Mouse (Mus musculus): ENCODE data around the gene Chd2. TPM values are rescaled to one million over a fixed set of nuclear protein-coding genes. Genes with fewer than 3 reads are reported as not detected.

Gene Chd2
- total RNA-seq, 4 experiments from 2014 or later = 42.5 to 70.6 (median 55.4) TPM

DNA sequence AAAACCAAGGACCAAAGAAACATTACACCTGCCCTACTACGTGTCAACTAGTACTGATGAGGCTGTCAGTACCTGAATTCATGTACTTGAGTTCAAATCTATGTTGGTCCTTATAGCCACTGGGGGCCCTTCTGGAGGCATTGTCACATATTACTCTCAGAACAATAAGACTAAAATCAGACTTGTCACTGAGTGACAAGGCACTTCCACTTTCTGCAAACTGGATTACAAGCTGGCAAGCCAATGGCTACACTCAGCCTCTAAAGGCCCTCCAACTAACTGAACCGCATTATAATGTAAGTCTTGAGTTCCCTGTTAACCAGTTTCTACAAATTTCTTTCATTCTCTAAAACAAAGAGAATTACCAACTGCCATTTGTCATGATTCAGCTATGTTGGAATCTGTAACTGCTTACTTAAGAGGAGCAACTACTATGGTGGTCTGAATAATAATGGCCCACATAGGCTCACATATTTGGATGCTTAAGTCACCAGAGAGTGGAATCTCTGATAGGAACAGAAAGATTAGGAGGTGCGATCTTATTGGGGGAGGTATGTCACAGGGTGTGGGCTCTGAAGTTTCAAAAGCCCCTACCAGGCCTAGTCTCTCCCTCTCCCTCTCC lies 89.3 kb downstream of the Chd2 start:
- no peak for DNase-seq (ENCODE audit: low spot score in 2 of 2)

- DNase-seq (ENCODE audit: low spot score in 2 of 2) = no peak
These were observed 90.0 kb downstream of the Chd2 start for GRCm38 (mm10) chr7:73451594-73451993.

- DNase-seq (ENCODE audit: low spot score in 2 of 2) = no peak
These were observed 99.4 kb downstream of the Chd2 start for GRCm38 (mm10) chr7:73442246-73442645.

DNA sequence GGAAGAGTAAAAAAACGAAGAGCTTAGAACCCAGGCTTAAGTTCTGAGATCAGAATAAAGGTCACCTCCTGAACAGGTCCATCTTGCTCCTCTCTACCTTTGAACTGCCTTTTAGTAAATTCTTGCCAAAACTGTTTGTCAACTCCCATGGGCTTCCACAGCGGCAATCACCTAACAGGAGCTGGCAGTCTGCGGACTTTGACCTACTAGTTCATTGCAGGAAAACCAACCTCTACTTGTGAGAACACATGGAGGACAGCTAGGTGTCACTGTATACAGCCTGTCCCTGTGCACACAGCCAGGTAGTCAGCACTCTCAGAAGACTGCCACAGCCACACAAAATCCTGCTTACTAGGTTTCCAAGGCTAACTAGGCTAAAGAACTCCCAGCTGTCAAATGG lies 99.8 kb downstream of the Chd2 start:
- DNase-seq (ENCODE audit: low spot score in 2 of 2) = no peak

- no peak for DNase-seq (ENCODE audit: low spot score in 2 of 2)
These were observed 105.9 kb downstream of the Chd2 start for GRCm38 (mm10) chr7:73435685-73436084.

GRCm38 (mm10) chr7:73434336-73434677 lies 107.3 kb downstream of the Chd2 start:
- no peak for DNase-seq (ENCODE audit: low spot score in 2 of 2)

DNA sequence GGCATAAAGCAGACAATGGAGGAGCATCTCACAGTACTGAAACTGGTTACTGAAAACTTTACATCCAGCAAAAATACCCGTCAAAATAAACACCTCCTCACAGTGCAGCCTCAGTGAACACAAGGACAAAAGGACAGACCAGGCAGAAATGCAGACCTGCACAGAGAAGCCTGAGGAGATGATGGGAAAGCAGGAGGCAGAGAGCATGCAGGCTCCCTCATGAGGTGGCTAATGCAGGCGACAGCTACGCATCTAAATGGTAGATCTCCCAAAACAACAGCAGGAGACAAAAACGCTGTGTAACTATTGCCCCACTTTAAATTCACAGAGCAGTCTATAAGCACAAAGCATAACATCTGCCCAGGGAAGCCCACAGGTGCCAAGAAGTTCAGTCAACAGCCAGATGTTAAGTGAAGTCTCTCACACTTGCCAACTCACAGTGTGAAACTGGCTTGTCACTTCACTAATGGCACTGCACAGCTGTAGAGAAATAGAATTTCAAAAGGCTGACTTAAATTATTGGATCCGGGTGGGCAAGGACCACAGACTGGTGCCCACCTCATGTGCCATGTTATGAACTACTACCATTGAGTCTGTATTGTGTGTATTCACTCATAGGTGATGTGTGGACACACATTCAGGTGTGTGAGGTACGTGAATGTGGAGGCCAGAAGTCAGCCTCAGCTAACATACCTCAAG lies 107.8 kb downstream of the Chd2 start:
- no peak for DNase-seq (ENCODE audit: low spot score in 2 of 2)

- no peak for DNase-seq (ENCODE audit: low spot score in 2 of 2)
These were observed 113.1 kb downstream of the Chd2 start for GRCm38 (mm10) chr7:73428525-73428924.

GRCm38 (mm10) chr7:73427794-73428193 lies 113.8 kb downstream of the Chd2 start:
- DNase-seq (ENCODE audit: low spot score in 2 of 2) = no peak

DNA sequence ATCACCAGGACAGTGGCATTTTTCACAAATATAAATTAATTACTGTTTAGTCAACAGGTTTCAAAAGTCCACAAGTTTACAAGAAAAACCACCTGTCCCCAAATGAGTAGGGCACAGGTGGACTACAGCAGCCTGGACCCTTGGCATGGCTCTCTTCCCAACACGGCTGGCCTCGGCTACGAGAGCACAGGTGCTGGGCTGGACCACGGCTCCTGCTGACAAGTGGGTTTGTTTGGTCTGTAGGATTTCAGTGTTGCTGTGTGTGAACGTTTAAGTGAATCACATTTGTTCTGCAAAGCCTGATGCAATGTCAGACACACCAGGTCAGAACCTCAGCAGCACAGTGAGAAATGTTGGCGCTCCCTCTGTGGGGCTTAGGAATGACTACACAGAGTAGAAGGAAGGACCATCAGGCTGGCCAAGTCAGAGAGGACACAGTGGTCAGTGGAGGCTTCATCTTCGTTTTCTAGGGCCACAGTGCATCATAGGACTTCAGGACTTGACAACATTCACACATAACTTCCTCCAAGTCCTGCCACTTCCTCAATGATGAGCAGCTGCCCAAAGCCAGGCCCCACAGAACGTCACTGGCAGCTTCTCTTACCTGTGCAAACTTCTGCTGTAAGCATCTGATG lies 114.8 kb downstream of the Chd2 start:
- no peak for DNase-seq (ENCODE audit: low spot score in 2 of 2)

DNA sequence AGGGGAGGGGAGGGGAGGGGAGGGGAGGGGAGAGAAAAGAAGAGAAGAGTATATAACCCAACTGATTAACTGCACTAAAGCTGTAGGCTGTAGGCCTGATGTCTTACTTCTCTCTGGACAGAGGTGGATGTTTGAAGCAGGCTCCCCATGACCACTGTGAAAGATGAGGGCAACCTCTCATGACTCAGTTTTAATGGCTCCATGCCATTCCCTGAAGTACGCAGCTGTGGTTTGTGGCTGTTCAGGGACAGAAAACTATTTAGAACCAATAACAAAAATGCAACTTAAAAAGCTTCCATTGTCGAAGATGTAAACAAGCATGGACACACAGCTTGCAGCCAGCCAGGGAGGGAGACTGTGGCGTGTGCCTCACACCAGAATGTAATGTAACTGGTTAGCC lies 115.4 kb downstream of the Chd2 start:
- no peak for DNase-seq (ENCODE audit: low spot score in 2 of 2)

- no peak for DNase-seq (ENCODE audit: low spot score in 2 of 2)
These were observed 116.2 kb downstream of the Chd2 start for GRCm38 (mm10) chr7:73425451-73425850.

DNA sequence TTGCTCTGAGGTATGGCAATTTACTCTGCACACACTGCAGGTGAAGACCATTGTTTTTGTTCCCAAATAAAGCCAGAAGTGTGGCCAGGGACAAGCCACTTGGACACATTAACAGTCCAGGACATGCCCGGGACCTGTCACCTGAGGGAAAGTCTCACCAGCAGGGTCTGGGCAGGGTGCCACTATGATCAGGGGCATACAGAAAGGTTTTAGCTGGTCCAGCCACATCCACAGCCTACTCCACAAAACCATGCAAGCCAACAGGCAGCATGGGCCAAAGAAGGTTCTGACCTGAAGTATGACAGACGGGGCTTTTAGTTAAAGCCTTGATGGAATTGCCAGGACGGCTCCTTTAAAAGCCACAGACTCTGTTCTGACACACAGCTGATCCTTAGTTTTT lies 116.9 kb downstream of the Chd2 start:
- no peak for DNase-seq (ENCODE audit: low spot score in 2 of 2)

- peak; percentile 51 to 67 for DNase-seq (ENCODE audit: low spot score in 2 of 2)
These were observed 117.4 kb downstream of the Chd2 start for GRCm38 (mm10) chr7:73424243-73424642.

DNA sequence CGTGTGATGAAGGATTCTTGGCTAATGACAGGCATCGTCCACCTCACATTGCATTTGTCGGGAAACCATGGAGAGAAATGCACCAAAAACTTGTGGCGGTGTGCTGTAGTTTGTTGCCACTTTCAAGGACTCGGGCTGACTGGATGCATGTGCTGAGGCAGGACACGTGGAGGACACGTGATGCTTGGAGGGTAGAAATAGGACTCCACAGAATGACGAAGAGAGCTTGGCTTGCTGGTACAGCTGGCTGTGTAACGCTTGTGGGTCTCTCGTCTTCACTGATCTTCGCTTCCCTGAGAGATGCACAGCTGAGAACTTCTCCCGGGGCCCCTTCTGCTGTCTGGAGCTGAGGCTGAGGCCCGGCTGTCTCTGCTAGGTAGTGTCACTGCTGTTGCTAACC lies 118.4 kb downstream of the Chd2 start:
- DNase-seq (ENCODE audit: low spot score in 2 of 2) = peak in 1 of 2 experiments; percentile 65

DNA sequence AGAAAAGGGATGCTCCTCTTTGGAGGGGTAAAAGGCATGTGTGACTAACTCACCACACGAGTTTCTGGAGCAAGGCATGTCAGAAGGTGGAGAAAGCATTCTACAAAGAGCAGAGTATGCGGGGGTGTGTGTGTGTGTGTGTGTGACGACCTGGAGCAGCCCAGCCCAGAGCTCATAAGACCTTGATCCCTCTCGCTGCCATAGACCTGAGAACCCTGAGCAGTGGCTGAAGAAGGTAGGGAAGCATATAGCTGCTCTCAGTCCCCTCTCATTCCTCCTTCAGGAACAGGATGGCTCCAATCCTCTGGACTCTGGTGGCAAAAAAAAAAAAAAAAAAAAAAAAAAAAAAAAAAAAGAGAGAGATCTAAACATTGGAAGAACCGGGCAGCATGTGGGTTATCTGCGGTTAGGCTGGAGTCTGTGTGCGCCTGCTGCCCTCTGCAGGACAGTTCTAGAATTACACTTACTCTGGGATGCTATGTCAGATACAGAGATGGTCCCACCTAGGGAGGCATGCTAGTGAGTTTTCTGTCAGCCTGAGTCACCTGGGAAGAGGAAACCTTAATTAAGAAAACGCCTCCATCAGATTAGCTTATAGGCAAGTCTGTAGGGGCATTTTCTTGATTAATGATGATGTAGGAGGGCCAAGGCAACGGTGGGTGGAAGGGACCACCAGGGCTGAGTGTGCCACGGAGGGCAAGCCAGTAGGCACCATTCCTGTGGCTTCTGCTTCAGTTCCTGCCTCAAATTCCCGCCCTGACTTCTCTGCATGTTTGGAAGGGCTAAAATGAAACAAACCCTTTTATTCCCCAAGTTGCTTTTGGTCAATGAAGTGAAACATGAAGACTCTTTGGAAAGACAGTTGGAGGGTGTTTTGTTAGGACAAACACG lies 119.2 kb downstream of the Chd2 start:
- peak; percentile 84 to 92 for DNase-seq (ENCODE audit: low spot score in 2 of 2)

- no peak for DNase-seq (ENCODE audit: low spot score in 2 of 2)
These were observed 120.2 kb downstream of the Chd2 start for GRCm38 (mm10) chr7:73421278-73422015.

DNA sequence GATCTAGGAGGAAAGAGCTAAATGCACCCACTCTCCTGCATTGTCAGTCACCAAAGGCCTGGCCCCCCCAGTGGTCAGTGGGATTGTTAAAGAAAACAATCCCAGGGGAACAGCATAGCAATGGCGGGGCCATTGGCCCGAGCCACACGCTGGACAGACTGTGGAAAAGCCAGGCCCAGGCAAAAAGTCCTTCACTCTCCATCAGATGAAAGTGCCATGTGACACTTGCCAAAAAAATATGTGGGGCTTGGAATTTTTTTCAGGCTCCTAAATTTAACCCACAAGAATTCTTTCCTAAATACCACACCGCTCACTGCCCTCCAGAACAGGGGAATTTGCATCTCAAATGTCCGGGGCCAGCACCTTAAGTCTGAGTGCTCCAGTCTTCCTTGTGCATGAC lies 120.8 kb downstream of the Chd2 start:
- no peak for DNase-seq (ENCODE audit: low spot score in 2 of 2)

GRCm38 (mm10) chr7:73419375-73419774 lies 122.3 kb downstream of the Chd2 start:
- no peak for DNase-seq (ENCODE audit: low spot score in 2 of 2)

- DNase-seq (ENCODE audit: low spot score in 2 of 2) = no peak
These were observed 127.4 kb downstream of the Chd2 start for GRCm38 (mm10) chr7:73414192-73414591.

DNA sequence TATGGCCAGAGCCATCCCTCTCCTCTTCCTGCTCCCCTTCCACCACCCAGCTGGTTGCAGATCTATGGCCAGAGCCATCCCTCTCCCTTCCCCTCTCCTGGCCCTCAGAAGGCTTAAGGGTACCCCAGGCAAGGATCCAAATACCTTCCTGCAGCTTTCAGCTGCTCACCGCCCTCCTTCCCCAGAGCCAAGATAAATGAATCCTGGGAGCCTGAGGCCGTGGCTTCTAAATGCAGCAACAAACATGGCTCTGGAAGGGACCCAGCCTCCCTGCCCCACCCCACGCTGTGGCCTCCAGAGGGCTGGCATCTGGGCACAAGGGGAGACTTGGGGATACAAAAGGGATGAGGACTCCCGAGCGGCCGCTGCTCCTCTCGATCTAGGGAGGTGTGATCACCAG lies 129.2 kb downstream of the Chd2 start:
- no peak for DNase-seq (ENCODE audit: low spot score in 2 of 2)
